Mouse (Mus musculus): ENCODE measurements around the gene Defb30. TPM values are rescaled to one million over a fixed set of nuclear protein-coding genes. Genes with fewer than 3 reads are reported as not detected.
A peak's percentile ranks its signal among the peaks of the same experiment; 100 is the strongest.

The Defb30 gene
- polyA plus RNA-seq, 1 experiment, result not detected

GRCm38 (mm10) chr14:63014667-63015066 is 35.1 kb downstream of the Defb30 start:
- TF ChIP-seq CTCF (IDR thresholded peaks at IDR 0.05; ENCODE audit: borderline replicate concordance, insufficient read depth, low read length) (no peak), POLR2A (IDR thresholded peaks at IDR 0.05; ENCODE audit: low read depth, low read length) (no peak)
- peaks cover 5% of the 10 kb centered on the region for H3K4me1 ChIP-seq (ENCODE audit: control insufficient read depth, insufficient read depth, low read length)
- peak overlapping the region; percentile 85 for H3K27ac ChIP-seq (ENCODE audit: insufficient read depth, low read length)
- H3K4me3 ChIP-seq (ENCODE audit: insufficient read depth, low read length), result no peak overlapping the region

- Histone ChIP-seq H3K4me1 (ENCODE audit: control insufficient read depth, insufficient read depth, low read length) (peaks cover 5% of the 10 kb centered on the region), H3K27ac (ENCODE audit: insufficient read depth, low read length) (0 out of 2 replicates have a peak overlapping the region, but pooled peaks have one; percentile 0), H3K4me3 (ENCODE audit: insufficient read depth, low read length) (no peak overlapping the region)
- no peak for TF ChIP-seq CTCF (IDR thresholded peaks at IDR 0.05; ENCODE audit: borderline replicate concordance, insufficient read depth, low read length)
- no peak for TF ChIP-seq POLR2A (IDR thresholded peaks at IDR 0.05; ENCODE audit: low read depth, low read length)
Observed at GRCm38 (mm10) chr14:63013082-63013481, 36.7 kb downstream of the Defb30 start.

GRCm38 (mm10) chr14:63011471-63011870 is 38.3 kb downstream of the Defb30 start, which contains the start of gene Defb43:
Gene Defb43 (plus strand): TSS chr14:63011771.
- TF ChIP-seq CTCF (IDR thresholded peaks at IDR 0.05; ENCODE audit: borderline replicate concordance, insufficient read depth, low read length), result no peak
- no peak for TF ChIP-seq POLR2A (IDR thresholded peaks at IDR 0.05; ENCODE audit: low read depth, low read length)
- no peak within 1 kb of the TSS for H3K4me3 ChIP-seq (ENCODE audit: insufficient read depth, low read length)
- H3K27ac ChIP-seq (ENCODE audit: insufficient read depth, low read length), result no peak within 1 kb of the TSS
- peaks cover 5% of the 10 kb centered on the region for H3K4me1 ChIP-seq (ENCODE audit: control insufficient read depth, insufficient read depth, low read length)

- H3K4me1 ChIP-seq (ENCODE audit: control insufficient read depth, insufficient read depth, low read length), result no peaks in the 10 kb centered on the region; the same call in 1 of the 2 replicates
- H3K4me3 ChIP-seq (ENCODE audit: insufficient read depth, low read length), result no peak overlapping the region
- H3K27ac ChIP-seq (ENCODE audit: insufficient read depth, low read length), result no peak overlapping the region
- TF ChIP-seq CTCF (IDR thresholded peaks at IDR 0.05; ENCODE audit: borderline replicate concordance, insufficient read depth, low read length), result no peak
- no peak for TF ChIP-seq POLR2A (IDR thresholded peaks at IDR 0.05; ENCODE audit: low read depth, low read length)
Observed at GRCm38 (mm10) chr14:63002588-63002987, 47.2 kb downstream of the Defb30 start.

- H3K4me3 ChIP-seq (ENCODE audit: insufficient read depth, low read length), result no peak overlapping the region
- TF ChIP-seq POLR2A (IDR thresholded peaks at IDR 0.05; ENCODE audit: low read depth, low read length), result no peak
- TF ChIP-seq CTCF (IDR thresholded peaks at IDR 0.05; ENCODE audit: borderline replicate concordance, insufficient read depth, low read length), result no peak
- H3K27ac ChIP-seq (ENCODE audit: insufficient read depth, low read length), result no peak overlapping the region
Observed at GRCm38 (mm10) chr14:62998977-62999376, 50.8 kb downstream of the Defb30 start.

GRCm38 (mm10) chr14:62997777-62998176 is 52.0 kb downstream of the Defb30 start, which contains the start of gene Defb47:
Gene Defb47 (plus strand): TSS chr14:62998077.
- Histone ChIP-seq H3K4me3 (ENCODE audit: insufficient read depth, low read length) (no peak within 1 kb of the TSS), H3K27ac (ENCODE audit: insufficient read depth, low read length) (no peak within 1 kb of the TSS), H3K4me1 (ENCODE audit: control insufficient read depth, insufficient read depth, low read length) (peaks cover 2% of the 10 kb centered on the region; the same call in 1 of the 2 replicates)
- TF ChIP-seq POLR2A (IDR thresholded peaks at IDR 0.05; ENCODE audit: low read depth, low read length) (no peak), CTCF (IDR thresholded peaks at IDR 0.05; ENCODE audit: borderline replicate concordance, insufficient read depth, low read length) (no peak)

More at GRCm38 (mm10) chr14:62998977-62999376, 50.8 kb downstream of the Defb30 start:
- no peaks in the 10 kb centered on the region; the same call in 1 of the 2 replicates for H3K4me1 ChIP-seq (ENCODE audit: control insufficient read depth, insufficient read depth, low read length)

GRCm38 (mm10) chr14:62991849-62992510 is 57.8 kb downstream of the Defb30 start:
- Histone ChIP-seq H3K27ac (ENCODE audit: insufficient read depth, low read length) (peak overlapping the region; percentile 100), H3K4me3 (ENCODE audit: insufficient read depth, low read length) (no peak overlapping the region), H3K4me1 (ENCODE audit: control insufficient read depth, insufficient read depth, low read length) (peaks cover 15% of the 10 kb centered on the region)
- TF ChIP-seq POLR2A (IDR thresholded peaks at IDR 0.05; ENCODE audit: low read depth, low read length) (no peak), CTCF (IDR thresholded peaks at IDR 0.05; ENCODE audit: borderline replicate concordance, insufficient read depth, low read length) (no peak)

- no peak for TF ChIP-seq CTCF (IDR thresholded peaks at IDR 0.05; ENCODE audit: borderline replicate concordance, insufficient read depth, low read length)
- TF ChIP-seq POLR2A (IDR thresholded peaks at IDR 0.05; ENCODE audit: low read depth, low read length), result no peak
- Histone ChIP-seq H3K27ac (ENCODE audit: insufficient read depth, low read length) (peak overlapping the region; percentile 100), H3K4me1 (ENCODE audit: control insufficient read depth, insufficient read depth, low read length) (peaks cover 15% of the 10 kb centered on the region), H3K4me3 (ENCODE audit: insufficient read depth, low read length) (no peak overlapping the region)
Observed at GRCm38 (mm10) chr14:62991271-62991670, 58.5 kb downstream of the Defb30 start.

- H3K4me1 ChIP-seq (ENCODE audit: control insufficient read depth, insufficient read depth, low read length), result no peaks in the 10 kb centered on the region
- no peak within 1 kb of the TSS for H3K27ac ChIP-seq (ENCODE audit: insufficient read depth, low read length)
- TF ChIP-seq POLR2A (IDR thresholded peaks at IDR 0.05; ENCODE audit: low read depth, low read length) (no peak), CTCF (IDR thresholded peaks at IDR 0.05; ENCODE audit: borderline replicate concordance, insufficient read depth, low read length) (no peak)
- no peak within 1 kb of the TSS for H3K4me3 ChIP-seq (ENCODE audit: insufficient read depth, low read length)
Observed at GRCm38 (mm10) chr14:62984410-62984809, 65.3 kb downstream of the Defb30 start, which contains the start of gene Defb48. Gene Defb48 (minus strand): TSS chr14:62984510.

Other genes starting within 250 kb of the Defb30 start
- 15.1 and 17.5 TPM in 2 replicates for gene Wdfy2, start 212.3 kb downstream of the Defb30 start, polyA plus RNA-seq (2011; ENCODE audit: insufficient read length, low read depth, missing spikeins)
- not detected in 2 replicates for gene Defb48, start 65.5 kb downstream of the Defb30 start, polyA plus RNA-seq (2011; ENCODE audit: insufficient read length, low read depth, missing spikeins)
- not detected in 2 replicates for gene Defb47, start 51.9 kb downstream of the Defb30 start, polyA plus RNA-seq (2011; ENCODE audit: insufficient read length, low read depth, missing spikeins)
- not detected in 2 replicates for gene Defb43, start 38.2 kb downstream of the Defb30 start, polyA plus RNA-seq (2011; ENCODE audit: insufficient read length, low read depth, missing spikeins)
- gene Defb42, start 3.0 kb downstream of the Defb30 start, polyA plus RNA-seq (2011; ENCODE audit: insufficient read length, low read depth, missing spikeins), result not detected in 2 replicates